Mouse (Mus musculus): ENCODE results near the gene Pdp2. TPM values are rescaled to one million over a fixed set of nuclear protein-coding genes. Genes with fewer than 3 reads are reported as not detected.
A peak's percentile ranks its signal among the peaks of the same experiment; 100 is the strongest.

Gene Pdp2
- total and polyA plus RNA-seq, 3 experiments = 12.2 to 12.4 TPM; not detected in 1

DNA sequence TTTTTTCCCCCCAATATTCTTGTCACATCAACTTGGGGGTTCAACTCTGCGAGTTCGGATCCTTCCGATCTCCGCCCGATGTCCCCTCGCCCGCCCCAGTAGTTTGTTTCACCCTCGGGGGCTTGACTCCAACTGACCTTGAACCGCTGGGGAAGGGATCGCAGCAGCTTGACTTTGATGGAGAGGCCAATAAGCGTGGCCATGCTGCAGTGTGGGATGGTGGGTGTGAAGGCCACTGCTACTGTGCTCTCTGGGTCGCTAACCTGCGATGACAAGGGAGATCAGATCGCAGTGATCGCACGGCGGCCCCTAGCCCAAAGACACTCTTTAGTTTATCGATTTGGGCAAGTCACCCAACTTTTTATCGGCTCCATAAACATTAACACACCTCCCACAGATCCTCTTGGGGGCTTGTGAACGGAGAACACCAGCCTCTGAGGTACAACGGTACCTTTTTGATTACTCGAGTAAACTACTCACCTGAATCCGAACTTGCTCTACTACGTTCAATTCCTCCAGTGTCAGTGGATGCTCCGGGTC is 49.6 kb downstream of the Pdp2 start:
- Histone ChIP-seq H3K4me1 (ENCODE audit: control insufficient read depth in 1 of 2, insufficient read depth in 2 of 2, low read length in 2 of 2) (peaks cover 6 to 19% of the 10 kb centered on the region in 2 experiments), H3K27me3 (ENCODE audit: control insufficient read depth in 1 of 2, insufficient read depth in 2 of 2, low read length in 2 of 2) (no peaks in the 10 kb centered on the region), H3K79me2 (ENCODE audit: control insufficient read depth, insufficient read depth, low read length, poor library complexity) (peaks cover 14% of the 10 kb centered on the region), H3K4me3 (ENCODE audit: control insufficient read depth in 1 of 2, insufficient read depth in 1 of 2, low read depth in 2 of 2, low read length in 2 of 2) (peak overlapping the region; percentile 66 to 92), H3K36me3 (ENCODE audit: control insufficient read depth in 1 of 2, insufficient read depth in 2 of 2, low read length in 2 of 2) (peaks cover 0 to 18% of the 10 kb centered on the region in 2 experiments; a peak in 2 of 4 replicates), H3K9ac (ENCODE audit: control insufficient read depth, low read depth, low read length, poor library complexity, severe bottlenecking) (peak overlapping the region; percentile 92), H3K27ac (ENCODE audit: control insufficient read depth, low read depth, low read length) (peak overlapping the region; percentile 40; the same call in 1 of the 2 replicates), H3K9me3 (replicated peaks; ENCODE audit: insufficient read depth, low read length) (no peaks in the 10 kb centered on the region)
- DNase-seq (ENCODE audit: low read depth, low spot score) = no peak
- TF ChIP-seq POLR2AphosphoS2 (IDR thresholded peaks at IDR 0.05; ENCODE audit: low read length) = no peak
- no peak for TF ChIP-seq HCFC1 (IDR thresholded peaks at IDR 0.05; ENCODE audit: low read depth, low read length)
- no peak; the same call in 1 of the 2 replicates for TF ChIP-seq MXI1 (IDR thresholded peaks at IDR 0.05; ENCODE audit: low read depth, low read length)
- no peak for TF ChIP-seq ETS1 (IDR thresholded peaks at IDR 0.05; ENCODE audit: low read depth, low read length)
- no peak for TF ChIP-seq USF1 (IDR thresholded peaks at IDR 0.05; ENCODE audit: low read depth, low read length)
- no peak for TF ChIP-seq NELFE (IDR thresholded peaks at IDR 0.05; ENCODE audit: low read depth, low read length)
- TF ChIP-seq NRF1 (IDR thresholded peaks at IDR 0.05; ENCODE audit: insufficient read depth, low read depth, low read length, poor library complexity, severe bottlenecking) = no peak
- no peak for TF ChIP-seq ZMIZ1 (IDR thresholded peaks at IDR 0.05; ENCODE audit: low read depth, low read length)
- TF ChIP-seq MYC (IDR thresholded peaks at IDR 0.05; ENCODE audit: low read depth, low read length) = no peak
- TF ChIP-seq ELF1 (IDR thresholded peaks at IDR 0.05; ENCODE audit: low read depth, low read length) = no peak
- TF ChIP-seq UBTF (IDR thresholded peaks at IDR 0.05; ENCODE audit: borderline replicate concordance, insufficient read depth, low read depth, low read length) = no peak
- no peak for TF ChIP-seq E2F4 (IDR thresholded peaks at IDR 0.05; ENCODE audit: borderline replicate concordance, low read depth, low read length)

DNA sequence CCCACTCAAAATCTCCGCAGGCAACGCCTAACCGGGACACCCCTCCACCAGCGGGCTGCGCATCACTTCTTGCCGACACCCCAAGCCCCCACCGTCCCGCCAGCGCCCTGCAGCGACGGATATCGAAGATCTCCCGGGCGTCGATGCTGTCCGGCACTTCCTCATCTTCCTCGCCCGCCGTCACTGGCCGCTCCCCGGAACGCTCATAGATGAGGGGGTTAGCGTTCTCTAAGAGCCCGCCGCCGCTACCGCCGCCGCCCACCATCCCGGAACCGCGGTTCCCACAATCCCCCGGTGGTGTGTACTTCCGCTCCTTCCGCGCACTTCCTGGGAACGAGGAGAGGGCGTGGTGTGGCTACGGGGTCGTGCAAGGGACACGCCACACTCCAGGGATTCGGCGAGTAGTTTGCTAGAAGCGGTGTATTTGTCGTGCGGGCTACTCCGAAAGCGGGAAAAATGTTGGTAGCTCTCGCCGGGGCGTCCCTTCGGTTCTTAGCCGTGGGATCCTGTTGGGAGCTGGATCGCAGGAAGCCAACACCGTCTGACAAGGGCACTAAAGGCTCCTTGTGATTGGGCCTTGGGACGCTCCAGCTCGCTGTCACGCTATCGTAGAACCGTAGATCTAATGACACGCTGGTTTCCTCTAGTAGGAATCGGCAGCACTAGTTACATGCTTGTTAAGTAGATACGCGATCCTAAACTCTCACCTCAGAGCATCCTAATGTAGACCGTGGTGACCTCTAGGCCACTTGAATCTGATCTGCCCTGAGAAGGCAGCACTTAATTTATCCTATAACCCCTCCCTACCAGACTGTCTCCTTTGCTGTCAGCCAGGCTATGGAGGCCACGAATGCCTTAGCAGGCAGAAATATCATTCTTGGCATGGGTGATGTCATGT is 50.4 kb downstream of the Pdp2 start, which contains the start of gene Ciao2b:
TSS of gene Ciao2b (minus strand) at position 540 of the 898 bp plus-strand sequence.
- Histone ChIP-seq H3K27ac (ENCODE audit: control insufficient read depth, low read depth, low read length) (peak within 1 kb of the TSS; percentile 85), H3K9me3 (replicated peaks; ENCODE audit: insufficient read depth, low read length) (no peaks in the 10 kb centered on the region)
- TF ChIP-seq MEF2A (IDR thresholded peaks at IDR 0.05; ENCODE audit: extremely low read depth, insufficient replicate concordance, low read depth, low read length, poor library complexity, severe bottlenecking) = no peak
- TF ChIP-seq CTCF (IDR thresholded peaks at IDR 0.05 in 2 of 3, conservative IDR thresholded peaks at IDR 0.05 in 1 of 3; ENCODE audit: control insufficient read depth in 1 of 3, insufficient read depth in 1 of 3, low read depth in 2 of 3, low read length in 3 of 3, poor library complexity in 1 of 3, severe bottlenecking in 1 of 3) = no peak
- TF ChIP-seq JUND (IDR thresholded peaks at IDR 0.05; ENCODE audit: low read depth, low read length) = 0 out of 2 replicates have a peak, but pooled peaks have one; percentile 25
- peak; percentile 77; the same call in 1 of the 2 replicates for TF ChIP-seq POLR2AphosphoS2 (IDR thresholded peaks at IDR 0.05; ENCODE audit: low read length)
- no peak for TF ChIP-seq SMC3 (IDR thresholded peaks at IDR 0.05; ENCODE audit: low read depth, low read length)
- TF ChIP-seq USF2 (IDR thresholded peaks at IDR 0.05; ENCODE audit: borderline replicate concordance in 1 of 2, insufficient read depth in 1 of 2, low read depth in 1 of 2, low read length in 2 of 2) = no peak
- no peak for TF ChIP-seq GATA1 (IDR thresholded peaks at IDR 0.05; ENCODE audit: low read depth, low read length)
- no peak for TF ChIP-seq TAL1 (IDR thresholded peaks at IDR 0.05; ENCODE audit: low read length)
- peak; percentile 74 for TF ChIP-seq ZMIZ1 (IDR thresholded peaks at IDR 0.05; ENCODE audit: low read depth, low read length)
- 0 out of 4 replicates have a peak, but pooled peaks of 1 of the 2 experiments have one; percentile 10 for TF ChIP-seq EP300 (IDR thresholded peaks at IDR 0.05; ENCODE audit: low read depth in 1 of 2, low read length in 2 of 2)
- TF ChIP-seq UBTF (IDR thresholded peaks at IDR 0.05; ENCODE audit: borderline replicate concordance, insufficient read depth, low read depth, low read length) = no peak
- TF ChIP-seq KAT2A (conservative IDR thresholded peaks at IDR 0.05; ENCODE audit: low read depth, low read length) = no peak; the same call in none of the 2 replicates
- TF ChIP-seq POLR2AphosphoS5 (IDR thresholded peaks at IDR 0.05; ENCODE audit: borderline replicate concordance, low read depth, low read length) = no peak
- TF ChIP-seq POLR2A (IDR thresholded peaks at IDR 0.05; ENCODE audit: control insufficient read depth in 1 of 2, insufficient read depth in 1 of 2, low read depth in 1 of 2, low read length in 2 of 2, poor library complexity in 1 of 2) = peak; percentile 56 to 90; a peak in 3 of 4 replicates
- no peak for TF ChIP-seq RAD21 (IDR thresholded peaks at IDR 0.05; ENCODE audit: low read depth, low read length)
- peak; percentile 91 for TF ChIP-seq MXI1 (IDR thresholded peaks at IDR 0.05; ENCODE audit: low read depth, low read length)
- TF ChIP-seq HCFC1 (IDR thresholded peaks at IDR 0.05; ENCODE audit: low read depth, low read length) = peak; percentile 96
- no peak for TF ChIP-seq CHD2 (IDR thresholded peaks at IDR 0.05; ENCODE audit: low read length)
- no peak for TF ChIP-seq CHD1 (IDR thresholded peaks at IDR 0.05; ENCODE audit: low read depth, low read length)
- peak; percentile 74; the same call in 1 of the 2 replicates for TF ChIP-seq MYC (IDR thresholded peaks at IDR 0.05; ENCODE audit: low read depth, low read length)
- 0 out of 2 replicates have a peak, but pooled peaks have one; percentile 15 for TF ChIP-seq USF1 (IDR thresholded peaks at IDR 0.05; ENCODE audit: low read depth, low read length)

More for the DNA sequence above, 50.4 kb downstream of the Pdp2 start, which contains the start of gene Ciao2b:
- Histone ChIP-seq H3K36me3 (ENCODE audit: control insufficient read depth in 1 of 2, insufficient read depth in 2 of 2, low read length in 2 of 2) (peaks cover 0 to 18% of the 10 kb centered on the region in 2 experiments; a peak in 2 of 4 replicates), H3K27me3 (ENCODE audit: control insufficient read depth in 1 of 2, insufficient read depth in 2 of 2, low read length in 2 of 2) (no peaks in the 10 kb centered on the region), H3K4me1 (ENCODE audit: control insufficient read depth in 1 of 2, insufficient read depth in 2 of 2, low read length in 2 of 2) (peaks cover 6 to 19% of the 10 kb centered on the region in 2 experiments), H3K79me2 (ENCODE audit: control insufficient read depth, insufficient read depth, low read length, poor library complexity) (peaks cover 14% of the 10 kb centered on the region), H3K4me3 (ENCODE audit: control insufficient read depth in 1 of 2, insufficient read depth in 1 of 2, low read depth in 2 of 2, low read length in 2 of 2) (peak within 1 kb of the TSS; percentile 66 to 92), H3K9ac (ENCODE audit: control insufficient read depth, low read depth, low read length, poor library complexity, severe bottlenecking) (peak within 1 kb of the TSS; percentile 92)
- peak; percentile 93 for DNase-seq (ENCODE audit: low read depth, low spot score)
